Mouse (Mus musculus): Measurements from ENCODE around the gene Ptk7.
"Not testable (repeated sequence)": the region's sequence is repeated elsewhere in the genome, so short reads cannot be mapped to it uniquely, and the experiment has no call there.

The Ptk7 gene

GRCm38 (mm10) chr17:46605126-46605525 is 24.2 kb downstream of the Ptk7 start:
- no peak for DNase-seq

- no peak for DNase-seq
Observed at GRCm38 (mm10) chr17:46603229-46603628, 26.1 kb downstream of the Ptk7 start.

GRCm38 (mm10) chr17:46602212-46602611 is 27.1 kb downstream of the Ptk7 start:
- no peak for DNase-seq

DNA sequence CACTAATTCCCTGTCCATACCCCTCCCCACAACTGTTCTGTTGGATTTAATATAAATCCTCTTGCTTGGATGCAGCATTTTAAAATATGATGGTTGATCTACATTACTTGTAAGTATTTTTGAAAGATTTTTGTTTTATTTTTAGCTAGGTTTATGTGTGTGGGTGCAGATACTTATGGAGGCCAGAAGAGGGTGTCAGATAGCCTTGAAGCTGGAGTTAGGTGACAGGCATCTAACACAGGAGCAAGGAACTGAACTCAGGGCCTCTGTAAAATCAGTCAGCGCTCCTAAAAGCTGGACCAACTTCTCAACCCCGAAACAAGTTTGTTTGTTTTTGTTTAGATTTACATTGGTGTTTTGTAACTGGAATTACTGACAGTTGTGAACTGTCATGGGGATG is 28.7 kb downstream of the Ptk7 start:
- DNase-seq: no peak

DNA sequence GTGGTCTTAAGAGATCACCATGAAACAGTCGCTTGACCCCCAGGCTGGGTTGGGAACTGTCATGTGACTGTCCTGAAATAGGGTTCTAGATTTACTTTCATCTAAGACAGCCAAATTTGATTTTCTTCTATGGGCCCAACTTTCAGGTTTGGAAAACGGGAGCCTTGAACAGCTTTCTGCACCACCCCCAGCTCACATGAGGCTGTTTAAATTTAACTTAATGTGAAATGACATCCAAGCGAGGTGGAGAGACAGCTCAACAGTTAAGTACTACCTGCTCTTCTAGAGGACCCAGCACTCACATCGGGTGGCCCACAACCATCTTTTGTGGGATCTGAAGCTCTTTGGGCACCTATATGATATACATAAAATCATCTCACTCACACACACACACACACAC is 30.3 kb downstream of the Ptk7 start:
- DNase-seq: no peak

DNA sequence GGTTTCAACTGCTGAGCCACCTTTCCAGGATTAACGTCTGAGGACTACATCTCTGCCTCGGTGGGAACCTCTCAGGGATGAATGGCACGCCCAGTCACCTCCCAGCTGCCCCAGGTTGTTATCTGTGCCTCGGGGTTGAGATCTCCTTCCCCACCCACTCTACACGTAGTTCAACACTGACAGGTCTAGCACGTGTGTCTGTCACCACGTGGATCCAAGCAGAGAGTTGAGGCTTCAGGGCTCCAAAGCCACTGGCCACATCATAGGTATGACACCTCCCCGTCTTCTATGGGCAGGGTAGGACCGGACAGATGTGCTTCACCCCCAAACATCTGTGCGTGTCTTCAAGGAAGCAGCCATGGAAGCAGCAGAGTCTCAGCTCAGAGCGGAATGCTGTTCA is 31.3 kb downstream of the Ptk7 start:
- no peak for DNase-seq

DNA sequence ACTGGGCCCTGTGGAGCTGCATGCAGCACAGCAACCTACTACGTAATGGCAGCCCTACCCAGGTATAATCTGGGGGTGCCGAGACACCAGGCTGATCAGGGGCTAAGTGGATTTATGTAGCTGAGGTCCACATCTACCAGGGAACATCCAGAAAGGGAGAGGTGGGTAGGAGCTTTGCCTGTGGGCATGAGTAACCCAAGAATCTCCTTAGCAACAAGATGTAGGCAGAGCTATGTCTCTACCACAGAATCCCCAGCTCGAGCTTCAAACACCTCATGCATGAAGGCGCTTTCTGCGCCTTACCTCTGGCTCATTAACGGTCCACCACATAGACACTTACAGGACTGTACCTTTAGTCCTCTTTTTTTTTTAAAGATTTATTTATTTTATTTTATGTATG is 34.0 kb downstream of the Ptk7 start:
- DNase-seq: no peak

- no peak for DNase-seq
Observed at GRCm38 (mm10) chr17:46594606-46595005, 34.7 kb downstream of the Ptk7 start.

- no peak for DNase-seq
Observed at GRCm38 (mm10) chr17:46593124-46593523, 36.2 kb downstream of the Ptk7 start.

GRCm38 (mm10) chr17:46591406-46591805 is 37.9 kb downstream of the Ptk7 start:
- DNase-seq: no peak

- DNase-seq: peak; percentile 20
Observed at GRCm38 (mm10) chr17:46590439-46590838, 38.9 kb downstream of the Ptk7 start.

DNA sequence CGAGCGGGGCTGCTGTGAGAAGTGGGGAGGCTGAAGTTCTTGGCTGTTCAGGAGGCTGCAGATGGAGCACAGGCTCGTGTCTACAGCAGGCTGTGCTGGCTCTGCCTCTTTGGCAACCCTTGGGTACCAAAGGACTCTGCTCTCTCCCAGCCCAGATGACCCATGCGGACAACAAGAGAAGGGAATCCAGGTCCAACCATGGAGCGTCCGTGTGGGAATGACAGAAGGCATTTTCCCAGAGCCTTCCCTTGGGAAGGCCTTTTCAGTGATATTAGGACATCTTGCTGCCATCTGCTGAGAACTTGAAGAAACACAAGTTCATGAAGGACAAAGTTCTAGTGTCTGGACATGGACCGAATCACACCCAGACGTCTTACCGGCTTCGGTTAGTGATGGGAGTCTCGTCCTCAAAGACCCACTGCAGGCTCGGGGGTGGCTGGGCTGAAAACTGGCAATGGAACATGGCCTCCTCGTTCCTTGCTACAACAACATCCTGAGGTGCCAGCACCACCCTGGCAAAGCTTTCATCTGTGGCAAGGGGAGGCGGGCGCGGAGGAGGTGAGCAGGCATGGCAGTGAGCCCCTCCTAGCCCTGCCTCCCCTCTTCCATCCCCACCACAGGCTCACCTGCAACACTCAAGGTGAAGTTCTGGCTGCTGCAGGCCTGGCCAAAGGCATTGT is 39.5 kb downstream of the Ptk7 start:
- DNase-seq: no peak

GRCm38 (mm10) chr17:46588913-46589312 is 40.4 kb downstream of the Ptk7 start:
- DNase-seq: no peak

- DNase-seq: peak; percentile 43
Observed at GRCm38 (mm10) chr17:46588173-46588572, 41.1 kb downstream of the Ptk7 start.

GRCm38 (mm10) chr17:46586327-46586726 is 43.0 kb downstream of the Ptk7 start:
- no peak for DNase-seq

DNA sequence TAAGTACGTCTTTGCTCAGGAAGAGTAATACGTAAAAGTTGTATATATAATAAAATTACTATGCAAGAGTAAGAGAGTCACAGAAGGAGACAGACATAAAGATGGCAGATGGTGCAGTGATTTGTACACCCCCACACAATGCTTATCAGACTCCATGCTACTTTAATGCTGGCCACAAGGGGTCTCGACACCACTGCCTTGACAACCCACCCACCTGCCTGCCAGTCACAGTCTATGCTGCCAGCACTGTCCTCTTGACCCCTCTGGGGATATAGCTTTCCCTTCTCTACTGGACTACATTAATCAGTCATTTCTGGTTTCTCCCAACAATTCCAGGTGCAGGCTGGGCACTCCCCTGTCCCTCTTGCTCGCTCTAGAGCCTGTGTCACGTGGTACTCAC is 50.7 kb downstream of the Ptk7 start:
- DNase-seq: no peak

DNA sequence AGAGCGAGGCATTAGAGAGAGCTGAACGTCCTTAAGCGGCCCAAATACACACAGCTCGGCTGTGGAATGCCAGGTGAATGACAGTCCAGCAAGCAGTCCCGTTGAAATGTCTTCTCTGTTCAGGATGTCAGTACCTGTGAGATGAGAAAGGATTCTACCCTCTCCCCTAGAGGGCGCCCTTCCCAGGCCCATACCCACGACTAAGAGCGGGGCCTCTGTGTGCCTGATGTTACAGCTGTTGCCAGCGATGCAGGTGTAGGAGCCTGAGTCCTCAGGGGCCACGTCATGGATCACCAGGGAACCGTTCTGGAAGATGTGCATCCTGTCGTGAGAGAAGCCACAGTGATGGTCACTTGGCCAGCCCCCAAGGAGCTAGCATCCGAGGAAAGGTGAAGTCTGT is 53.2 kb downstream of the Ptk7 start:
- no peak for DNase-seq

DNA sequence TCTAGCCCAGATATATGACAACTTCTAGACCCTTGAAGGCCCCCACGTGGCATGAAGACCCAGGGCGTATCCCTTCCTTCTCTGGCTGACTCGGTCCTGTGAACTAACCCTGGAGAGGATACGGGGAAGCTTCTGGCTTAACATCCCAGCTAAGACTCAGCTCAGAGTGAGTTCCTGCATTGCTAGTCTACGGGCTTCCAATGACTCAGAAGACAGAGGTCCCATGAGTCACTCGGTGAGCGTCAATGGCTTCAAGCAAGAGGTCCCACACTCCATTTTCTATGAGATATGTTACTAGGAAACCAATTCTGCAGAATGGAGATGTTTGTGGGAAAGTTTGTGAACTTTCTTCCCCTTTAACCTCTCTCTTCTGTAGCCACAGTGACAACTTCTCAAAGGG is 54.8 kb downstream of the Ptk7 start:
- no peak for DNase-seq

GRCm38 (mm10) chr17:46571005-46571404 is 58.3 kb downstream of the Ptk7 start:
- DNase-seq: no peak

- no peak for DNase-seq
Observed at GRCm38 (mm10) chr17:46559146-46559545, 70.2 kb downstream of the Ptk7 start.

DNA sequence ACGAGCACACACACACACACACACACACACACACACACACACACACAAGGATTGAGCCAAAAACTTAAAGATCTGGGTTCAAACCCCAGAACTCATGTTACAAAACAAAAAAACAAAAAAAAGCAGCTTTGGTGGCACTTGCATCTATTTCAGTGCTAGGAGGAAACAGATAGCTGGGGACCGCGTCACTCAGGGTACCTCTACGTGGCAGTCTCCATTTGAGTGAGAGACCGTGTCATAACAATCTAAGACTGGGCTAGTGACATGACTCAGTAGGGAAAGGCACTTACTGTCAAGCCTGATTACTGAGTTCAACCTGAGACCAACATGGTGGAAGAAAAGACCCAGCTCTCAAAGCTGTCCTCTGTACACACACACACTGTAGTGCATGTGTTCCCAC is 71.2 kb downstream of the Ptk7 start:
- no peak for DNase-seq

DNA sequence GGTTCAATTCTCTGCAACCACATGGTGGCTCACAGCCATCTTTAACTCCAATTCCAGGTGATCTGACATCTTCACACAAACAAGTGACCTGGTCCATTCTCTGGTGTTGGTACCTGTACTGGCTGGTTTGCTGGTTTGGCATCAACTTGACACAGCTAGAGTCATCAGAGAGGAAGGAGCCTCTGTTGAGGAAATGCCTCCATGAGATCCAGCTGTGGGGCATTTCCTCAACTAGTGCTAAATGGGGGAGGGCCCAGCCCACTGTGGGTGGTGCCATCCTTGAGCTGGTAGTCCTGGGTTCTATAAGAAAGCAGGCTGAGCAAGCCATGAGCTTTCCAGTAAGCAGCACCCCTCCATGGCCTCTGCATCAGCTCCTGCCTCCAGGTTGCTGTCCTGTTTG is 72.0 kb downstream of the Ptk7 start:
- not testable (repeated sequence) for DNase-seq

DNA sequence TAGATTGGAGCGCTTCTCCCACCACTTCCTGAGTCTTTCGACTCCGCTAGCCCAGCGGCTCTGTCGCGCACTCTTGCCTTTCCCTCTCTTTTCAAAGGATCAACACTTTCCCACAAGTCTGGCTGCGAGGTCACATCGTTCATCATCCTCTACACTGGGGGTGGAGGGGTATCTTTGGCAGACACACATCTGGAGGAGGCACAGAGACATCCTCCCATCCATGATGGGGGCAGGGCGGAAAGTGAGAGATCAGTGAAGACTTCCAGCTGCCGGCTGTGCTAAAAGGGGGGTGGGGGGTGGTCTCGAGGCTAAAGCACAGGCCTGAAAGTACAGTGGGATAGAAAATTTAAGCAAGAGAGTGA is 72.7 kb downstream of the Ptk7 start:
- DNase-seq: peak; percentile 63

DNA sequence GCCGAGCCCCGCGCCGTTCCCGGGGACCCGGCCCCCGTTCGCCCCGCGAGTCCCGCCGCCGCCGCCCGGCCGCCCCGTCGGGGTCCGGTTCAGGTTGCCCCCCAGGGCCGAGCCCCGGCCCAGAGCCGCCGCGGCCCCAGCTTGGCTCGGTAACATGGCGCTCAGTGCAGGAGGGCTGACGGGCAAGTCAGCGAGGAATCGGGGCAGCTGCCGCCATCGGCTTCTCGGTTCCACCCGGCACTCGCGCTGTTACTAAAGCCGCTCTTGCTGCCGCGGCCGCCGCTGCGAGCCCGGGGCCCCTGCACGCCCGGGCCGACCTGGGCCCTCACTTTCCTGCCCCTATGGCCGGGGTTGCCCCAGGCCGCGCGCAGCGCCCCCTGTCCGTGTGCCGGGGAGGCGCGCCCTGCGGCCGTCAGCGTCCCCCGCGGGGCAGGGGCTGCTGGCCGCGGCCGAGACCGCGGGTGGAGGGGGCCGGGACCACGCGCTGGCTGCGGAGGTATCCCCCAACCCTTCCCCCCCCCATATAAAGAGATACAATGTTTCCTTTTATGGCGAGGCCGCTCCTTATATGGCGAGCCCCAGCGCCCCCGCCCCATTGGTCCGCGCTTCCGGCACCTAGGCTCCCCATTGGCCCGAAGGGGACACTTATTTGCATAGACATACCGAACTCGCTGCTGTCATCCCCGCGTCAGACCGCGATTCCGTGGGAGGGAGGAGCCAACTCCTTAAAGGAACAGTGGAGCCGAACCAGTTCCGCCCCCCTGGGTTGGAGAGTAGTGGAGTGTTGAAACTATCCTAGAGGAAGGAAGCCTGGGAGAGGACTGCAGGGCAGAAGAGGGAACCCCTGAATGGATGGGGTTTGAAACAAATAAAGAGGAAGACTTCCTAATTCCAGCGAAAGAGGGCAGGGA is 73.4 kb downstream of the Ptk7 start, which contains the start of gene Srf:
Srf (minus strand) TSS at position 503 of the 911 bp plus-strand sequence.
- peak; percentile 97 for DNase-seq
